Mouse (Mus musculus) hindbrain, postnatal 0 days (tissue): ENCODE data around the gene Glis2. TPM values are rescaled to one million over a fixed set of nuclear protein-coding genes. Genes with fewer than 3 reads are reported as not detected.

Source experiments
- ATAC-seq: fragments of 200-750 bp; cut with Nextera tagmentation; 2 replicates; pipeline ENCODE4 v1.8.0; 2017; ENCODE audit warnings: mild to moderate bottlenecking, moderate TSS enrichment, moderate library complexity
- DNase-seq: peaks from one replicate; pipeline ENCODE4 v3.0.0-alpha.2; 2015; ENCODE audit warnings: low spot score
- H3K27ac ChIP-seq: fragments of 300-500 bp; sonication (generic); 2 replicates; pipeline ENCODE4 v1.5.1; 2014; ENCODE audit warnings: mild to moderate bottlenecking
- H3K27me3 ChIP-seq: fragments of 300-500 bp; sonication (generic); 2 replicates; pipeline ENCODE4 v1.6.1; 2014; ENCODE audit warnings: low read length, mixed read lengths; ENCODE audit not compliant: insufficient read depth
- H3K36me3 ChIP-seq: fragments of 300-500 bp; sonication (generic); 2 replicates; pipeline ENCODE4 v1.6.1; 2014; ENCODE audit warnings: low read length, mixed read lengths; ENCODE audit not compliant: insufficient read depth
- H3K4me1 ChIP-seq: fragments of 300-500 bp; sonication (generic); 2 replicates; pipeline ENCODE4 v1.6.1; 2014; ENCODE audit warnings: antibody characterized with exemption, low read length, mixed read lengths; ENCODE audit not compliant: insufficient read depth
- H3K4me2 ChIP-seq: fragments of 300-500 bp; sonication (generic); 2 replicates; pipeline ENCODE4 v1.6.1; 2014; ENCODE audit warnings: low read depth, mild to moderate bottlenecking, low read length, moderate library complexity, mixed read lengths
- H3K4me3 ChIP-seq: fragments of 300-500 bp; sonication (generic); 2 replicates; pipeline ENCODE4 v1.5.1; 2014; ENCODE audit warnings: low read length
- H3K9ac ChIP-seq: fragments of 300-500 bp; sonication (generic); replicated peaks from 2 replicates; pipeline ENCODE4 v1.6.1; 2014; ENCODE audit warnings: mild to moderate bottlenecking, low read length, moderate library complexity, mixed read lengths
- H3K9me3 ChIP-seq: fragments of 300-500 bp; sonication (generic); 2 replicates; pipeline ENCODE4 v1.6.1; 2016; ENCODE audit warnings: low read length, mixed read lengths
- CTCF ChIP-seq: IDR thresholded peaks from 2 replicates; pipeline ENCODE4 v1.5.1; 2016; ENCODE audit warnings: antibody characterized with exemption, control low read depth, low read depth
- WGBS: fragments of 180-500 bp; shearing (Covaris S2); extraction: QIAGEN DNeasy Blood & Tissue Kit; methylation state at CpG from one replicate; pipeline ENCODE4 v1.1.7; 2014; 5-methylcytosine and 5-hydroxymethylcytosine counted together
- polyA plus RNA-seq: library from polyadenylated mRNA; unstranded; fragments of >200 nt; fragmentation: Nextera tagmentation; extraction: Ambion mirVana; gene quantifications from 2 replicates; pipeline ENCODE4 v1.2.1, GENCODE M21; 2015
- total RNA-seq: library from RNA; depleted of rRNA; stranded (reverse); fragments of >200 nt; gene quantifications from 2 replicates; pipeline ENCODE4 v1.2.3, GENCODE M21; 2014; rRNA removed

Glis2 gene
- total and polyA plus RNA-seq, 2 experiments from 2014 or later, result 12.0 to 25.8 TPM

DNA sequence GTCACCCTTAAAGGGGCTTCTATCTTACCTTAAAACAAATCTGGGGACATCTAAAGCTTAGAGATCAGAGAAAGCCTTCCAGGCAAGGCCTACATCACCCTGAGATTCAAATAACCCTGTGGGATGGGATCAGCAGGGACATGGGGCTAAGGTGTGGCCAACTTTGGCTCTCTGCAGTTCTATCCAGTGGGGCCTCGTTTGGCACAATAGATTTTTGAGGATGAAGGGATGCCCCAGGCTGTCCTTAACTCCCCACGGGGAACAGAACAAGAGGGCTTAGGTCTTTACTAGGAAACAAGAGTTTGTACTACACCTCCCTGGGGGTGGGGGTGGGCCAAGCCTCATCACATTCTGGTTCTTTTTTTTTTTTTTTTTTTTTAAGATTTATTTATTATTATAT, 64.8 kb downstream of the Glis2 start:
- TF ChIP-seq CTCF, result no peak
- no peak for ATAC-seq
- Histone ChIP-seq H3K9me3 (no peaks in the 10 kb centered on the region), H3K4me1 (no peaks in the 10 kb centered on the region; the same call in 1 of the 2 replicates), H3K4me3 (no peak overlapping the region), H3K27me3 (no peaks in the 10 kb centered on the region), H3K4me2 (no peak overlapping the region), H3K36me3 (peaks cover 7% of the 10 kb centered on the region; the same call in 1 of the 2 replicates), H3K9ac (no peak overlapping the region), H3K27ac (no peak overlapping the region)
- WGBS, result 28% methylated on average over 2 of the region's 2 CpGs
- no peak for DNase-seq

DNA sequence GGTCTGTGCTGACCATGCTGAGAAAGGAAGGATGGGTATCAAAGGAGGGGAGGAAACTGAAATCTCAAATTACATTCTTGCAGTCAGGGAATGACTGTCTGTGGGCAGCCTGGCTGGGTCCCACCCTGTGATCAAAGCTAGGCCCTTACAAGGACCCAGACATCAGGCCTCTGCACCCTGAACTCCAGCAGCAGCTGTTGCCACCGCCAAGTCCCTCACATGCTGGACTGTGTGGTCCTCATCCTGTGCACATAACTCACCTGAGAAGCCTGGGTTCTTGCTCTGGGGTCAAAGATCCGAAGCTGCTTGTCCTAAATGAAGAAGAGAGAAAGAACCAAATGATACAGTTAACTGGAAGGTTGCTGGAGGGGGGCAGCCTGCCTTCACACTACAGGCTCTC, 67.1 kb downstream of the Glis2 start:
- ATAC-seq, result no peak
- Histone ChIP-seq H3K27ac (no peak overlapping the region), H3K9ac (no peak overlapping the region), H3K9me3 (no peaks in the 10 kb centered on the region), H3K36me3 (peaks cover 15% of the 10 kb centered on the region; the same call in 1 of the 2 replicates), H3K27me3 (no peaks in the 10 kb centered on the region), H3K4me2 (no peak overlapping the region), H3K4me3 (no peak overlapping the region), H3K4me1 (no peaks in the 10 kb centered on the region; the same call in 1 of the 2 replicates)
- WGBS, result 74% methylated on average over 2 of the region's 2 CpGs
- no peak for DNase-seq
- TF ChIP-seq CTCF, result no peak

DNA sequence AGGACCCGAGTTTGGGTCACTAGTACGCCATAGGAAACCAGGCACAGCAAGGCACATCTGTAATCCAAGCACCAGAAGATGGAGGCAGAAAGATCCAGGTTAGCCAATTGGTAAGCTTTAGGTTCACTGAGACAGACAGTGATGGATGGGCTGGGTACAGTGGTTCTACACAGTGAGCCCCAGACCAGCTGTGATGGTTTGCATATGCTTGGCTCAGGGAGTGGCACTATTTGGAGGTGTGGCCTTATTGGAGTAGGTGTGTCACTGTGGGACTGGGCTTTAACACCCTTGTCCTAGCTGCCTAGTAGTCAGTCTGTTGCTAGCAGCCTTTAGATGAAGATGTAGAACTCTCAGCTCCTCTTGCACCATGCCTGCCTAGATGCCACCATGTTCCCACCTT, 69.3 kb downstream of the Glis2 start:
- H3K9me3 ChIP-seq, result no peaks in the 10 kb centered on the region
- no peak overlapping the region for H3K9ac ChIP-seq
- no peaks in the 10 kb centered on the region for H3K27me3 ChIP-seq
- H3K4me3 ChIP-seq, result no peak overlapping the region
- no peak for TF ChIP-seq CTCF
- H3K4me1 ChIP-seq, result no peaks in the 10 kb centered on the region; the same call in 1 of the 2 replicates
- H3K4me2 ChIP-seq, result no peak overlapping the region
- WGBS, result 83% methylated on average over 2 of the region's 2 CpGs
- ATAC-seq (no peak), DNase-seq (no peak)
- H3K36me3 ChIP-seq, result peaks cover 15% of the 10 kb centered on the region; the same call in 1 of the 2 replicates
- no peak overlapping the region for H3K27ac ChIP-seq

DNA sequence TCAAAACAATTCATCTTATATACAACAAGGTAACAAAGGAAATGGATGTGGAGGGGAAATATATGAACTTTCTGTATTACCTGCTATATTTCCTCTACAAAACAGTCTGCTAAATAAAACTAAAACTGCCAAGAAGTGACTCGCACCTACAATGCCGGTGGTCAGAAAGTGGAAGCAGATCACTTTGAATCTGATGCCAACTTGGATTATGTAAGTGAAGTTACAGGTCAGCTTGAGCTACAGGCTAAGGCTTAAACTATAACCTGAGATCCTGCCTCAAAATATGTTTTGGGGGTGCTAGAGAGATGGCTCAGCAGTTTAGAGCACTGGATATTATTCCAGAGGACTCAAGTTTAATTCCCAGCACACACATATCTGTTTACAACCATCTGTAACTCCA, 71.2 kb downstream of the Glis2 start:
- Histone ChIP-seq H3K27me3 (no peaks in the 10 kb centered on the region), H3K9ac (no peak overlapping the region), H3K4me1 (no peaks in the 10 kb centered on the region), H3K4me3 (no peak overlapping the region), H3K4me2 (no peak overlapping the region), H3K9me3 (no peaks in the 10 kb centered on the region), H3K36me3 (peaks cover 15% of the 10 kb centered on the region; the same call in 1 of the 2 replicates), H3K27ac (no peak overlapping the region)
- ATAC-seq (no peak), DNase-seq (no peak)
- TF ChIP-seq CTCF, result no peak
- WGBS, result 98% methylated on average over 2 of the region's 2 CpGs

DNA sequence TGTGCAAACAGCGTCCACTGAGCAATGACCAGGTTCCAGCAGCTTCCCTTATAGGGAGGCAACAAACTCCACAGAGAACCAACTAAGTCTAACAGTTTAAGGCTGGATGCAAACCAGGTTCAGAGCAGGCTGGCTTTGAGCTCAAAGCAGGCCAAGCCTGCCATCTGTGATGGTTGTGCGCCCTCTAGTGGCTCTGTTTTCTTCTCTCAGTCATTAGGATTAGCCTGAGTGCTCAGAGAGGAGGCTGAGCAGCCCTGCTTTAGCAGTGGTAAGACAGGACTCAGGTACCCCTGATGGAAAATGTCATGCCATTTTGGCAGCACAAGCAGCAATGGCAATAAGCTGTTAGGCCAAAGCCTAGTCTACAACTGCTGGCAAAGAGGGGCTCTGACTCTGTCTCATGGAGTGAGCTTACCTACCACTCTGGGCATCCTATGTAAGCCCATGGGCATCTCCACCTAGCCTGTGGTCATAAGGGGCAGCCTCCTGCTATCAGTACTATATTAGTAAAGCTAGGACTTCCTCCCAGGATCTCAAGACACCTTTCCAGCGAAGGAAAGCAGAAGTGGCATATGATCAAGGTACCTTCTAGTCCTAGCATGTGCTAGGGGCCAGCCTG, 72.8 kb downstream of the Glis2 start:
- no peak overlapping the region for H3K4me3 ChIP-seq
- TF ChIP-seq CTCF, result peak; percentile 96
- peak; percentile 93 for ATAC-seq
- H3K27me3 ChIP-seq, result no peaks in the 10 kb centered on the region
- no peak overlapping the region for H3K4me2 ChIP-seq
- H3K27ac ChIP-seq, result no peak overlapping the region
- H3K4me1 ChIP-seq, result no peaks in the 10 kb centered on the region
- DNase-seq, result peak; percentile 96
- no peak overlapping the region for H3K9ac ChIP-seq
- H3K9me3 ChIP-seq, result no peaks in the 10 kb centered on the region
- 26% methylated on average over 3 of the region's 3 CpGs for WGBS
- H3K36me3 ChIP-seq, result peaks cover 15% of the 10 kb centered on the region; the same call in 1 of the 2 replicates

DNA sequence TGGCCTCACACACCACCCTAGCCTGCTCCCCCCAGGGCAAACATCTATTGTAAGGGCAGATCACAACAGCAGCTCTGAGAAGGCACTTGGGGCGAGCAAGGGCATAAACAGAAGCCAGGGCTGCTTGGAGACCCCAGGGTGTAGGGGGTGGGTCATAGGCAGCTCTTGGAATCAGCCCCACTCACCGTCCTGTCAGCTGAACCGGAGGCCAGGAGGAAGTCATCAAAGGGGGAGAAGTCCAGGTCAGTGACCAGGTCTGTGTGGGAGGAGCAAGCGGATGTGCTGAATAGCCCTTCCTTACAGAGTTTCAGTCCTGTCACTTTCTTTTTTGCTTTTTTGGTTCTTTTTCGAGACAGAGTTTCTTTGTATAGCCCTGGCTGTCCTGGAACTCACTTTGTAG, 75.8 kb downstream of the Glis2 start:
- Histone ChIP-seq H3K4me1 (no peaks in the 10 kb centered on the region), H3K36me3 (peaks cover 23% of the 10 kb centered on the region), H3K4me2 (no peak overlapping the region), H3K27ac (no peak overlapping the region), H3K9ac (no peak overlapping the region), H3K27me3 (no peaks in the 10 kb centered on the region), H3K4me3 (no peak overlapping the region), H3K9me3 (no peaks in the 10 kb centered on the region)
- no peak for TF ChIP-seq CTCF
- ATAC-seq (no peak), DNase-seq (no peak)
- whole genome bisulfite sequencing, result 77% methylated on average over 5 of the region's 5 CpGs

DNA sequence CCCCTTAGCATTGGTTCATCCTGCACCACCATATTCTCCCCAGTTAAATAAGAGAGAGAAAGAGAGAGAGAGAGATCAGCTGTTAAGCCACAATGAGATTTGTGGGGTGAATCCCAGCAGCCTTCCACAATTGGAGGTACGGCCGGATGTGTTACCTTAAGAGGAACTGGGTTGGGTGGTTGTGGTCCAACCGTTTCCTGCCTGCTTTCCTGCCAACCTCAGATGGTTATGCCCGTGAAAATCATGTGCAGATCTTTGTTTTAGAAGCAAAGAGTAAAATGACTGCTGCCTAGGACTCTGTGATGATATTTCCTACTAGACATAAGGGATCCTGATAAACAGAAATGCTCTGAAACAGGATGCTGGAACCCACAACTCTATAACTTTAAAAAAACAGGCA, 79.6 kb downstream of the Glis2 start:
- H3K4me3 ChIP-seq, result no peak overlapping the region
- ATAC-seq, result no peak
- no peaks in the 10 kb centered on the region for H3K9me3 ChIP-seq
- peaks cover 4% of the 10 kb centered on the region for H3K4me1 ChIP-seq
- peaks cover 19% of the 10 kb centered on the region for H3K36me3 ChIP-seq
- no peak overlapping the region for H3K9ac ChIP-seq
- no peak overlapping the region for H3K4me2 ChIP-seq
- H3K27ac ChIP-seq, result no peak overlapping the region
- no peak for DNase-seq
- no peaks in the 10 kb centered on the region for H3K27me3 ChIP-seq
- TF ChIP-seq CTCF, result no peak
- 81% methylated on average over 4 of the region's 4 CpGs for WGBS

Other genes with a start within 250 kb of the Glis2 start
- gene Adcy9, start 174.2 kb upstream of the Glis2 start, total RNA-seq, result 27.7 and 31.6 TPM in 2 replicates
- 4.0 and 4.3 TPM in 2 replicates for gene Adcy9, start 174.2 kb upstream of the Glis2 start, polyA plus RNA-seq
- 28.3 and 50.6 TPM in 2 replicates for gene Srl, start 52.9 kb upstream of the Glis2 start, total RNA-seq
- gene Srl, start 52.9 kb upstream of the Glis2 start, polyA plus RNA-seq, result 8.7 and 10.6 TPM in 2 replicates
- 7.8 and 9.3 TPM in 2 replicates for gene Tfap4, start 34.9 kb upstream of the Glis2 start, total RNA-seq
- 7.0 and 7.6 TPM in 2 replicates for gene Tfap4, start 34.9 kb upstream of the Glis2 start, polyA plus RNA-seq
- 25.4 and 88.3 TPM in 2 replicates for gene Pam16, start 30.3 kb downstream of the Glis2 start, total RNA-seq
- 135 and 140 TPM in 2 replicates for gene Pam16, start 30.3 kb downstream of the Glis2 start, polyA plus RNA-seq
- 18.4 and 18.8 TPM in 2 replicates for gene Vasn, start 45.2 kb downstream of the Glis2 start, total RNA-seq
- gene Vasn, start 45.2 kb downstream of the Glis2 start, polyA plus RNA-seq, result 6.1 and 7.3 TPM in 2 replicates
- gene Dnaja3, start 45.3 kb downstream of the Glis2 start, total RNA-seq, result 49.6 and 50.6 TPM in 2 replicates
- gene Dnaja3, start 45.3 kb downstream of the Glis2 start, polyA plus RNA-seq, result 52.9 and 54.3 TPM in 2 replicates
- 41.4 and 43.3 TPM in 2 replicates for gene Coro7, start 85.1 kb downstream of the Glis2 start, total RNA-seq
- 29.1 and 30.2 TPM in 2 replicates for gene Coro7, start 85.1 kb downstream of the Glis2 start, polyA plus RNA-seq
- gene Nmral1, start 124.6 kb downstream of the Glis2 start, total RNA-seq, result 30.7 and 31.8 TPM in 2 replicates
- 33.1 and 35.4 TPM in 2 replicates for gene Nmral1, start 124.6 kb downstream of the Glis2 start, polyA plus RNA-seq
- gene Hmox2, start 131.6 kb downstream of the Glis2 start, total RNA-seq, result 36.0 and 41.2 TPM in 2 replicates
- gene Hmox2, start 131.6 kb downstream of the Glis2 start, polyA plus RNA-seq, result 93.4 and 101 TPM in 2 replicates
- gene Cdip1, start 195.6 kb downstream of the Glis2 start, total RNA-seq, result 147 and 148 TPM in 2 replicates
- 133 and 135 TPM in 2 replicates for gene Cdip1, start 195.6 kb downstream of the Glis2 start, polyA plus RNA-seq
- 0.47 TPM in 1 of 2 replicates, not detected in the other for gene 4930562C15Rik, start 240.7 kb downstream of the Glis2 start, total RNA-seq
- 0.29 and 0.31 TPM in 2 replicates for gene 4930562C15Rik, start 240.7 kb downstream of the Glis2 start, polyA plus RNA-seq